Mouse (Mus musculus) embryo, embryonic 9.5 days (tissue): ENCODE results near the gene Fgf22.
"Not testable (repeated sequence)": the region's sequence is repeated elsewhere in the genome, so short reads cannot be mapped to it uniquely, and the experiment has no call there.

Source experiments
- DNase-seq: peaks from one replicate; pipeline ENCODE4 v3.0.0-alpha.2; 2017; ENCODE audit errors: extremely low spot score

The Fgf22 gene

DNA sequence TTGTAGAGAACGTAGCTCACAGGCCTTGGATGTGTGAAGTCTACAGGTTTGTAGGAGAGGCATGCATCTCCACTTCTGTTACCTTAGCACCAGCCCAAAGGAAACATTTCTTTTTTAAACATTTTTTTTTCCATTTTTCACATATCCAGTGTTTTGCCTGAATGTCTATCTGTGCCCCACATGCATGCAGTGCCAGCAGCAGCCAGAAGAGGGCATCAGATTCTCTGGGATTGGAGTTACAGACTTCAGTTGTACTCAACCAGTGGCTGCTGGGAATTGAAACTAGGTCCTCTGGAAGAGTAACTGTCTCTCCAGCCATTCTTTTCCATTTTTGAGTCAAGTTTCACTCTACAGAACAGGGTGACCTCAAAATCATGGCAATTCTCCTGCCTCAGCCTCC is 22.4 kb upstream of the Fgf22 start:
- no peak for DNase-seq

DNA sequence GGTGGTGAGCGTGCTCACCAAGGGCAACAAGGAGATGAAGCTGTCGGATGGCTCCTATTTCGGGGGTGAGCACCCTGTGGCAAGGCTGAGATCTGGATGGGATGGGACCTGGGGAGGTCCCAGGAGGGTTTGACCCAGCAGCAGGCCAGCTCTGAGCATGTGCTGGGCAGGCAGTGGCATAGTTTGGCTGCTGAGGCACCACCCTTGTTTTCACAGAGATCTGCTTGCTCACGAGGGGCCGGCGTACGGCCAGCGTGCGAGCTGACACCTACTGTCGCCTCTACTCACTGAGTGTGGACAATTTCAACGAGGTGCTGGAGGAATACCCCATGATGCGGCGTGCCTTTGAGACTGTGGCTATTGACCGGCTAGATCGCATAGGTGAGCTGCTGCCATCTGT is 21.0 kb upstream of the Fgf22 start:
- no peak for DNase-seq

- peak; percentile 28 for DNase-seq
These were observed 19.5 kb upstream of the Fgf22 start for GRCm38 (mm10) chr10:79735361-79735760.

DNA sequence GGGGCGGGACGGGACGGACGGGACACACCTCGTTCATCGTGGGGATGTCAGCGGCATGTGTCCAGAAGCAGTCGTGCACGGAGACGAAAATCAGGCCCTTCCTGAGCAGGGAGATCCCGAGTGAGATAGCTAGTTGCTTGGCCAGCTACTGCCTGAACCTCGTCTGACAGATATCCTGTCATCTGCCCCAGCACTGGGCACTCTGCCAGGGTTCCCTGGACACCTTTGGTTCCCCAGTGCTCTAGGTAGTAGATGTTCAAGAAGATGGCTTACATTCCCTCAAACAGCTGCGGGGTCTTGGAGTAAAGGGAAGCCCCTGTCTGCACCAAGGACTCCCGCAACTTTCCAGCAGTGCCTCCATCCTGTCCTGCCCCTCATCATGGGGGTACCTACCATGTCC is 18.2 kb upstream of the Fgf22 start:
- no peak for DNase-seq

DNA sequence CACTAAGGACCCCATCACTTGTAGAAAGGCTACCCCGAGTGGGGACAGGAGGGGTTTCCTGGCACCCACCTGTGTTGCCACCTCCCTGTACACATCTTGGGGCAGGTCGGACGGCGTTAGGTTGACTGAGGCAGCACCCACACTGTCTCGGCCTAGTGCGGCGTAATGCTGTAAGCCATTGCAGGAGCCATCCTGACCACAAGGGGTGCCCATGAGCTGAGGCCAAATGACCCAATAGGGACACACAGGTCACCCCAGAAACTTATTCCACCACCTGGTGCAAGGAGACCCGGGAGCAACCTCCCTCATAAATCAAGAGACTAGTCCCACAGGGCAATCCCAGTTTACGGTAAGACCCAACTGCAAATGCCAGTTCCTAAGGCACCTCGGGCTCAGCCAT is 16.6 kb upstream of the Fgf22 start:
- no peak for DNase-seq

DNA sequence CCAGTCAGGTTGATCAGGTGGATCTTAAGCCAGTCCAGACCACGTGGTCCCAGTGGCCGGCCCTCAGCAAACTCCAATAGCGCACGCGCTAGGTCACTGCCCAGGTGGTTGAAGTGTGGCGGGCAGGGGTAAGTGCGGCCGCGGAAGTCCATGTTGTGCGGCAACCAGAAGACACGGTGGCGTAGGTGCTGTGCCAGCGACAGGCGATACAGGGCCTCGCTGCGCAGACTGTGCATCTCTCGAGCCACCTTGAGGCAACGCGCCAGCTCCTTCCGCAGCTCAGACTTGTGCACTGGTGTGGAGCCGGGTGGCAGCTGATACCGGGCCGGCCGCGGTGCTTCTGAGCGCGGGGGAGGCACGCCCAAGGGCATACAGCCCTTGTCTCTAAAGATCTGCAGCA is 15.6 kb upstream of the Fgf22 start:
- no peak for DNase-seq

DNA sequence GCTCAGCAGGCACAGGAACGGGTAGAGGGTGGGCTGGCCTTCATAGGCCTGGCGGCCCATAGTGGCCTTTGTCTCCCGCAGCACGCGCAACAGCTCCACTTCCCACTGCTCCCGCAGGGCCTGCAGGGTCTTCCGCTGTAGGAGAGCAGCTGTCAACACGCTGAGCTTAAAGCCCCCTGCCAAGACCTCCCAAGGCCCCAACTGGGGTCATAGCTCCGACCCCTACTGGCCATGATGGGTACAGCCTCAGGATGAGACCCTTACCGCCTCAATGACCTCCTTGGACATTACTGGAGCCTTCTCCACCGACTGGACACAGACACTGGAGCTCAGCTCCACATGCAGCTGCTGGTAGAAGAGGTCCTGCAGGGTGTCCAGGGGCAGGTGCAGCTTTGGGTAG is 14.0 kb upstream of the Fgf22 start:
- DNase-seq = peak; percentile 24

- no peak for DNase-seq
These were observed 11.7 kb upstream of the Fgf22 start for GRCm38 (mm10) chr10:79743161-79743560.

DNA sequence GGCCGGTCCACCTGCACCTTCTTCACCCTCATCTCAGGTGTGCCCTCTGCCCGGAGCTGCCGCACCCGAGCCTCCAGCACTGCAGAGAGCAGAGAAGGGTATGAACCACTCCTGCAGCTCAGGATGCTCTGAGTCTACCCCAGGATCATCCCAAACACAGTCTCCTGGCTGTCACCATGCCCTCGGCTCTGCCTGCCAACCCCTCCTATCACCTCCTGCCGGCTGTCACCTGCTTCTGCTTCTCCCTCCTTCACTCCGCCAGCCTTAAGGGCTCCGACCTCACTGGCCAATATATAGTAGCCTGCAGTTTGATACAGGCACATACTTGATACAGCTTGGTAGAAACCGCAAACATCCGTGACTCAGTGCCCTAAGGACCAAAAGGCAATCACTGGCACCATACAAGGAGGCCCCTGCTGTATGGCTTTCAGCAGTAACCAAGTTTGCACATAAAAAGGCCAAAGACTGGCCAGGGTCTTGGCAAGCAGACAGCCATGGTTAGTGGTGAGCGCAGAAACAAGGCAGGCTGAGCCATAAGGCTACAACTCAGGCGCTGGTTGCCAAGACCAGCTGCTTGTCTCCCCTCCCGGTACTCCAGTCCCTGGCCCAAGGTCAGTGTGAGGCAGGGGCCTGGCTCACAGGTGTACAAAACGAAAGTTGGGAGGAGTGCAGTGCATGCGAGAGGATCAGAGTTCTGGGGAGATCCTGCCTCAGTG is 11.1 kb upstream of the Fgf22 start:
- no peak for DNase-seq

DNA sequence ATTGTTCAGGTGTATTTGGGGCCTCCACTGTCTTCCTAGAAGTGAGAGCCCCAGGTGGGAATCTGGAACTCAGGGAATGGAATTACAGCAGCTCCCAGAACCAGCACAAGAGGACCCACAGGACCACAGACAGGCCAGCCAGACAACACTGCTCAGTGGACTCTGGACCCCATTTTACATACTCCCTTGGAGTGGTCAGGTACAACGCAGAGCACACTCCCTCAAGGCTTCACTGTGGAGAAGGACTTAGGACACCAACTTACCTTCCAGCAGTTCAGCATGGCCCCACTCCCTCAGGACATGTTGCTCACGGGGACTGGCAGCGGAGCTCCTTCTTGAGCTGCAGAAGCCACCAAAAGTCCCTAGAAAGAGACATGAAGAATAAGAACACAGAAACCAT is 9.5 kb upstream of the Fgf22 start:
- DNase-seq = no peak

- DNase-seq = peak; percentile 91
These were observed 8.7 kb upstream of the Fgf22 start, which contains the start of gene Polrmt for GRCm38 (mm10) chr10:79745898-79746773. Polrmt (minus strand) TSS chr10:79746581.

DNA sequence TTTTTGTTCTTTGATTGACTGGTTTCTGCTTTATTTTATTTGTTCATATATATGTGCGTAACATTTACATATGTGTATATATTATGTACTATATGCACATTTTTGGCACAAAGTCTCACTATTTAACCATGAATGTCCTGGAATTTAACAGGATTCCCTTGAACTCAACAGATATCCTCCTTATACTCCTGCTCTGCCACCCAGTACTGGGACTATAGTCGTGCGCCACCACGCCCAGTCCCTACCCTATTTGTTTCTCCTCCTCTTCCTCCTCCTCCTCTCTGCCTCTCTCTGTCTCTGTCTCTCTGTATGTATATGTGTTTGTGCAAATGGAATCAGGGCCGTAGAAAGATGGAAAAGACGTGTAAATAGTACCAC is 8.1 kb upstream of the Fgf22 start:
- DNase-seq = no peak

GRCm38 (mm10) chr10:79748496-79748895 is 6.4 kb upstream of the Fgf22 start:
- no peak for DNase-seq

- no peak for DNase-seq
These were observed 978 bp downstream of the Fgf22 start for GRCm38 (mm10) chr10:79755854-79756253.

GRCm38 (mm10) chr10:79756660-79757059 is 1.8 kb downstream of the Fgf22 start:
- no peak for DNase-seq

GRCm38 (mm10) chr10:79759675-79760074 is 4.8 kb downstream of the Fgf22 start:
- DNase-seq = not testable (repeated sequence)

DNA sequence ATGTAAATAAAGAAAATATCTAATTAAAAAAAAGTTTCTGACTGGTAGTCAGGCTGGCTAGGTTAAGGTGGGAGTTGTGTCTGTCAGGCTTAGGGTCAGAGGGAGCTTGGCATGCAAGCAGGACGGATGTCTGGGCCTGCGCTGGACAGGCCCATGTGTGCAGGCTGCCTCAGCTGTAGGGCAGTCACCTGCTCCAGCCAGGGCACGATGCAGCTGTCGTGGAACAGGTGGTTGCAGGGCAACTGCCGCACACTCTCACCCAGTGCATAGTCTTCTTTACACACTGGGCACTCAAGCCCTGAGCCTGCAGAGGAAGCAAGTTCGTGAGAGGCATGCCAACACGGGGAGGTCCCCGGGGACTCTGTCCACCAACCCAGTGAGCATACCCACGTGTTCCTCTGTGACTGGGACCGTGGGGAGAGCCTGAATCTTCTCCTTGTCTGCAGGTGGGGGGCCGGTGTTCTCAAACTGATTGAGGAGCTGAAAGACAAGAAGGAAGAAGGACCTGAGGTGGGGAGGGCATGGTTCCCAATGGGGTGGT is 5.8 kb downstream of the Fgf22 start:
- DNase-seq = no peak

- DNase-seq = no peak
These were observed 8.0 kb downstream of the Fgf22 start for GRCm38 (mm10) chr10:79762875-79763274.

- DNase-seq = no peak
These were observed 9.4 kb downstream of the Fgf22 start for GRCm38 (mm10) chr10:79764234-79764633.

DNA sequence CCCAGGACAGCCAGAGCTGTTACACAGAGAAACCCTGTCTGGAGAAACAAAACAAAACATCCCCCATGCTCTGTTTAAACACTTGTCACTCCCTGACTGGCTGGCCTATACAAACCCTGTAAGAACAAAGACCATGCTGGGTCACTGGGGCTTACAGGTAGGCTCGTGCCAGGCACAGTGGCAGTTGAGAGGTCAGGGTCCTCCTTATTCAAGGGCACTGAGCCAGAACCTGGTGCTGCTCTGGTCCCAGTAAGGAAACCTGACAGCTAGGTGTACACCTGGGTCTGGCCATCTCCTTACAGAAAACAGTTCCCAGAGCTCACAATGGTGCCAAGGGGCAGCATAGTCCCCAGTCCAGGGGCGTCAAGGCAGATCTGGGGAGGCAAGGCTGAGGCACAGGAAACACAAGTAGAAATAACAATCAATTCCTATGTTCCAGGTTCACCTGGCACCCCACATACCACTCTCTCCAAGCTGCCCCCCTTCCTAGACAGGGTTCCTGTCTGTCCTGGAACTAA is 10.4 kb downstream of the Fgf22 start:
- no peak for DNase-seq

DNA sequence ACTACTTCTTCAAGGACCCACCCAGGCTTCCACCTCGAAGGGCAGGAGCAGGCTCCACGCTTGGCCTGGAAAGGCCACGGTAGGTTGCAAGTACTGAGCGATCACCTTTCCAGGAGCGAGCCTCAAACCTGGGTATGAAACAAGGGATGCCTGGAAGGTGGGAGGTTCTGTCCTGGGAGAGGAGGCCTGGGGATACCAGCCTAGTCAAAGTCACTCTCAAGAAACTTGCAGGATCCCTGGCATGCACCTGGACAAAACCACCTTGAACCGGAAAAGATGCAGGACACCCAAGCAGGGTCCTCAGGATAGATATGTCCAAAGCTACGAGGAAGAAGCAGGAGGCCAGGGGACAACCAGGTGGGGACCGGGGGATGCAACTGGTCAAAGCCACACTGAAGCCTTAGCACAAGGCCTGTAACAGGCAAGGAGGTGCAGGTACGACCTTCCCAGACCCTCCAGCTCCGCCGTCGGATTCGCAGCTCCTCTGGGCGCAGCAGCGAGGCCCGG is 11.2 kb downstream of the Fgf22 start:
- no peak for DNase-seq
